In genomic region chr7:142088886-142089285, GRCm38 (mm10) we compare ENCODE assay signal across 9 mouse cellular contexts. TPM values are rescaled to one million over a fixed set of nuclear protein-coding genes. Genes with fewer than 3 reads are reported as not detected.
DNase-seq lines count a peak whose midpoint lies in the region; ATAC-seq lines count a peak whose summit lies in the region.
"Had no signal": no experiment of that assay in that cellular context is flagged by ENCODE, and none has a peak within 500 bp of the region (broad histone marks: within the 10 kb centered on the region; RNA-seq: fewer than 3 reads in every experiment).

No protein-coding gene starts in this region.

- no peaks in the 10 kb centered on the region for H3K36me3 ChIP-seq in lung, embryonic 15.5 days
- no peaks in the 10 kb centered on the region; the same call in 1 of the 2 replicates for H3K36me3 ChIP-seq in forebrain, embryonic 11.5 days (ENCODE audit: control insufficient read depth, insufficient read depth, low read length)
- no peaks in the 10 kb centered on the region for H3K36me3 ChIP-seq in limb, embryonic 10.5 days
- H3K36me3 ChIP-seq in neural tube, embryonic 11.5 days (ENCODE audit: control insufficient read depth, insufficient read depth, low read length): no peaks in the 10 kb centered on the region; the same call in 1 of the 2 replicates

- no peak overlapping the region for H3K4me3 ChIP-seq in lung, embryonic 15.5 days
- H3K4me3 ChIP-seq in forebrain, embryonic 11.5 days (ENCODE audit: low read depth, low read length): no peak overlapping the region
- H3K4me3 ChIP-seq in limb, embryonic 10.5 days: no peak overlapping the region
- no peak overlapping the region for H3K4me3 ChIP-seq in neural tube, embryonic 11.5 days (ENCODE audit: low read depth, low read length)

- no peak overlapping the region for H3K4me2 ChIP-seq in lung, embryonic 15.5 days
- peak overlapping the region; percentile 19; the same call in 1 of the 2 replicates for H3K4me2 ChIP-seq in forebrain, embryonic 11.5 days (ENCODE audit: low read depth, low read length, severe bottlenecking)
- no peak overlapping the region for H3K4me2 ChIP-seq in neural tube, embryonic 11.5 days (ENCODE audit: low read depth)

- ATAC-seq in lung, embryonic 15.5 days (ENCODE audit: borderline replicate concordance, extremely low read depth, low FRiP score, low TSS enrichment): peak; percentile 16; the same call in 1 of the 2 replicates
- ATAC-seq in forebrain, embryonic 11.5 days (replicated peaks; ENCODE audit: low FRiP score): peak; percentile 77
- peak; percentile 87 for ATAC-seq in neural tube, embryonic 11.5 days (ENCODE audit: insufficient read depth, low FRiP score, low TSS enrichment)
- ATAC-seq in monocyte, adult 5-6 weeks (replicated peaks; ENCODE audit: insufficient number of reproducible peaks, low FRiP score, low TSS enrichment, poor library complexity, severe bottlenecking): no peak

- H3K27ac ChIP-seq in lung, embryonic 15.5 days: no peak overlapping the region
- H3K27ac ChIP-seq in forebrain, embryonic 11.5 days (ENCODE audit: low read depth, low read length): peak overlapping the region; percentile 67
- no peak overlapping the region for H3K27ac ChIP-seq in limb, embryonic 10.5 days
- H3K27ac ChIP-seq in neural tube, embryonic 11.5 days (ENCODE audit: low read depth, low read length): peak overlapping the region; percentile 70

- peaks cover 24% of the 10 kb centered on the region for H3K4me1 ChIP-seq in lung, embryonic 15.5 days
- H3K4me1 ChIP-seq in forebrain, embryonic 11.5 days (replicated peaks; ENCODE audit: control insufficient read depth, insufficient read depth, low read length): peaks cover 33% of the 10 kb centered on the region
- peaks cover 34% of the 10 kb centered on the region for H3K4me1 ChIP-seq in limb, embryonic 10.5 days
- H3K4me1 ChIP-seq in neural tube, embryonic 11.5 days (ENCODE audit: control insufficient read depth, insufficient read depth, low read length): peaks cover 45% of the 10 kb centered on the region

- peaks cover 35% of the 10 kb centered on the region for H3K27me3 ChIP-seq in lung, embryonic 15.5 days
- peaks cover 8% of the 10 kb centered on the region for H3K27me3 ChIP-seq in forebrain, embryonic 11.5 days (ENCODE audit: control insufficient read depth, insufficient read depth, low read length)
- peaks cover 97% of the 10 kb centered on the region for H3K27me3 ChIP-seq in limb, embryonic 10.5 days (ENCODE audit: low read depth, poor library complexity, severe bottlenecking)
- H3K27me3 ChIP-seq in neural tube, embryonic 11.5 days (ENCODE audit: control insufficient read depth, insufficient read depth, low read length): peaks cover 15% of the 10 kb centered on the region; the same call in 1 of the 2 replicates

- WGBS in lung, embryonic 15.5 days: 12% methylated on average over 5 of the region's 5 CpGs
- 3% methylated on average over 5 of the region's 5 CpGs for WGBS in forebrain, embryonic 11.5 days
- 3% methylated on average over 5 of the region's 5 CpGs for WGBS in limb, embryonic 10.5 days
- 2% methylated on average over 5 of the region's 5 CpGs for WGBS in neural tube, embryonic 11.5 days

- H3K9ac ChIP-seq in lung, embryonic 15.5 days: no peak overlapping the region
- H3K9ac ChIP-seq in forebrain, embryonic 11.5 days (ENCODE audit: low read length): no peak overlapping the region
- H3K9ac ChIP-seq in neural tube, embryonic 11.5 days (ENCODE audit: low read length): peak overlapping the region; percentile 37

- no peak for DNase-seq in lung, postnatal 25 days (ENCODE audit: low spot score)
- peak; percentile 90 for DNase-seq in brain, adult 2 months (ENCODE audit: low read depth, low spot score)
- DNase-seq in forebrain, embryonic 11.5 days (ENCODE audit: low spot score): peak; percentile 78
- peak; percentile 59 for DNase-seq in limb, embryonic 10.5 days (ENCODE audit: low spot score)
- DNase-seq in neural tube, embryonic 11.5 days (ENCODE audit: low spot score): peak; percentile 88
- DNase-seq in gastrocnemius, postnatal 10 days: no peak

- H3K9me3 ChIP-seq in lung, embryonic 15.5 days: no peaks in the 10 kb centered on the region
- no peaks in the 10 kb centered on the region for H3K9me3 ChIP-seq in forebrain, embryonic 11.5 days (ENCODE audit: control insufficient read depth, low read length)
- H3K9me3 ChIP-seq in limb, embryonic 10.5 days (replicated peaks): no peaks in the 10 kb centered on the region
- H3K9me3 ChIP-seq in neural tube, embryonic 11.5 days (ENCODE audit: control insufficient read depth, low read length): no peaks in the 10 kb centered on the region

RNA-seq across cellular contexts. Expression of gene Dusp8, which starts 6.8 kb away (rescaled TPM):
- 2.5 and 2.7 TPM in 2 replicates for polyA plus RNA-seq in lung, embryonic 15.5 days (2015; fragmentation: Nextera tagmentation; extraction: Ambion mirVana)
- polyA plus RNA-seq in forebrain, embryonic 11.5 days (2014; fragmentation: Nextera tagmentation; extraction: Ambion mirVana): 22.6 and 28.1 TPM in 2 replicates
- 0.26 and 0.34 TPM in 2 replicates for polyA plus RNA-seq in limb, embryonic 10.5 days (2016; fragmentation: Nextera tagmentation; extraction: Ambion mirVana)
- 24.3 and 27.6 TPM in 2 replicates for polyA plus RNA-seq in neural tube, embryonic 11.5 days (2014; fragmentation: Nextera tagmentation; extraction: Ambion mirVana)
- 0.29 to 1.4 TPM in 2 of 3 replicates, not detected in the other for total RNA-seq in monocyte, adult 5-6 weeks (2017)
- total RNA-seq in gastrocnemius, postnatal 10 days (2021): 10 to 100 TPM; 16.8 to 17.3 TPM

RNA-seq across cellular contexts. Expression of gene Mob2, which starts 28.0 kb away (rescaled TPM):
- 74.7 and 80.1 TPM in 2 replicates for polyA plus RNA-seq in lung, embryonic 15.5 days (2015; fragmentation: Nextera tagmentation; extraction: Ambion mirVana)
- 52.9 and 55.9 TPM in 2 replicates for polyA plus RNA-seq in forebrain, embryonic 11.5 days (2014; fragmentation: Nextera tagmentation; extraction: Ambion mirVana)
- polyA plus RNA-seq in limb, embryonic 10.5 days (2016; fragmentation: Nextera tagmentation; extraction: Ambion mirVana): 67.8 and 74.4 TPM in 2 replicates
- 58.0 and 64.0 TPM in 2 replicates for polyA plus RNA-seq in neural tube, embryonic 11.5 days (2014; fragmentation: Nextera tagmentation; extraction: Ambion mirVana)
- 38.5 to 50.0 TPM (median 45.2 TPM) in 3 replicates for total RNA-seq in monocyte, adult 5-6 weeks (2017)
- total RNA-seq in gastrocnemius, postnatal 10 days (2021): 10 to 100 TPM; 30.1 to 36.7 TPM

RNA-seq across cellular contexts. Expression of gene Gm45618, which starts 31.6 kb away (rescaled TPM):
- not detected in 2 replicates for polyA plus RNA-seq in lung, embryonic 15.5 days (2015; fragmentation: Nextera tagmentation; extraction: Ambion mirVana)
- polyA plus RNA-seq in forebrain, embryonic 11.5 days (2014; fragmentation: Nextera tagmentation; extraction: Ambion mirVana): 0.31 TPM in 1 of 2 replicates, not detected in the other
- polyA plus RNA-seq in limb, embryonic 10.5 days (2016; fragmentation: Nextera tagmentation; extraction: Ambion mirVana): not detected in 2 replicates
- polyA plus RNA-seq in neural tube, embryonic 11.5 days (2014; fragmentation: Nextera tagmentation; extraction: Ambion mirVana): not detected in 2 replicates
- total RNA-seq in monocyte, adult 5-6 weeks (2017): not detected in 3 replicates
- not detected for total RNA-seq in gastrocnemius, postnatal 10 days (2021)
- total RNA-seq: left cerebral cortex, adult 8-10 months had no signal

RNA-seq across cellular contexts. Expression of gene Gm39115, which starts 46.9 kb away (rescaled TPM):
- not detected in 2 replicates for polyA plus RNA-seq in lung, embryonic 15.5 days (2015; fragmentation: Nextera tagmentation; extraction: Ambion mirVana)
- polyA plus RNA-seq in forebrain, embryonic 11.5 days (2014; fragmentation: Nextera tagmentation; extraction: Ambion mirVana): not detected in 2 replicates
- polyA plus RNA-seq in limb, embryonic 10.5 days (2016; fragmentation: Nextera tagmentation; extraction: Ambion mirVana): not detected in 2 replicates
- polyA plus RNA-seq in neural tube, embryonic 11.5 days (2014; fragmentation: Nextera tagmentation; extraction: Ambion mirVana): not detected in 2 replicates
- not detected in 3 replicates for total RNA-seq in monocyte, adult 5-6 weeks (2017)
- total RNA-seq in gastrocnemius, postnatal 10 days (2021): not detected
- total RNA-seq: left cerebral cortex, adult 8-10 months had no signal

RNA-seq across cellular contexts. Expression of gene Gm45337, which starts 55.5 kb away (rescaled TPM):
- not detected in 2 replicates for polyA plus RNA-seq in lung, embryonic 15.5 days (2015; fragmentation: Nextera tagmentation; extraction: Ambion mirVana)
- polyA plus RNA-seq in forebrain, embryonic 11.5 days (2014; fragmentation: Nextera tagmentation; extraction: Ambion mirVana): not detected in 2 replicates
- polyA plus RNA-seq in limb, embryonic 10.5 days (2016; fragmentation: Nextera tagmentation; extraction: Ambion mirVana): not detected in 2 replicates
- not detected in 2 replicates for polyA plus RNA-seq in neural tube, embryonic 11.5 days (2014; fragmentation: Nextera tagmentation; extraction: Ambion mirVana)
- total RNA-seq in monocyte, adult 5-6 weeks (2017): not detected in 3 replicates
- total RNA-seq in gastrocnemius, postnatal 10 days (2021): not detected
- total RNA-seq: left cerebral cortex, adult 8-10 months had no signal

Comparison
In these comparisons a context has a peak if more than half of its experiments do, and no peak if none do; other contexts are left out.
1. H3K27ac ChIP-seq: peak in forebrain, embryonic 11.5 days (single experiment) and neural tube, embryonic 11.5 days (single experiment); none in lung, embryonic 15.5 days (single experiment) and limb, embryonic 10.5 days (single experiment).
2. DNase-seq: peak in brain, adult 2 months (single experiment), forebrain, embryonic 11.5 days (single experiment), limb, embryonic 10.5 days (single experiment) and neural tube, embryonic 11.5 days (single experiment); none in lung, postnatal 25 days (single experiment) and gastrocnemius, postnatal 10 days (single experiment).